Mouse (Mus musculus): ENCODE data around the gene Cabp4. TPM values are rescaled to one million over a fixed set of nuclear protein-coding genes. Genes with fewer than 3 reads are reported as not detected.
"Not testable (repeated sequence)": the region's sequence is repeated elsewhere in the genome, so short reads cannot be mapped to it uniquely, and the experiment has no call there.

The Cabp4 gene
- total RNA-seq, 2 experiments from 2014 or later: not detected

DNA sequence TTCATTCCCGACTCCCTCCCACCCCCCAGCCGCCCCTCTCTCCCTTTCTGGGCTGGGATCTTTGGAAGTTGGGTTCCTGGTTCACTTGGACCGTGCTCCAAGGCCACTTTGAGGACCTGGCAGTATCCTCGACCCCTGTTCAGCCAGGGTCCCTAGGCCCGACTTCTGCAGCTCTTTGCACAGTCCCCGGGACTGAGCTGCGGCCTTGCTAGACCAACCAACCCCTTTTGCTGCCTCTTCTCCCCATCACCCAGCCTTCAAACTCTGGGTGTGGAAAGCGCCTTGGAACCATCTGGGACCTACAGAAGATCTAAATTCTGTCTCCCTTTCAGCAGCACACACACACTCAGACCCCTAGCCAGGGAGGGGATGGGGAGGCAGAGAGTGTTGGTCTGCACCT is 5.0 kb upstream of the Cabp4 start:
- ATAC-seq (replicated peaks; ENCODE audit: poor library complexity, severe bottlenecking): no peak

DNA sequence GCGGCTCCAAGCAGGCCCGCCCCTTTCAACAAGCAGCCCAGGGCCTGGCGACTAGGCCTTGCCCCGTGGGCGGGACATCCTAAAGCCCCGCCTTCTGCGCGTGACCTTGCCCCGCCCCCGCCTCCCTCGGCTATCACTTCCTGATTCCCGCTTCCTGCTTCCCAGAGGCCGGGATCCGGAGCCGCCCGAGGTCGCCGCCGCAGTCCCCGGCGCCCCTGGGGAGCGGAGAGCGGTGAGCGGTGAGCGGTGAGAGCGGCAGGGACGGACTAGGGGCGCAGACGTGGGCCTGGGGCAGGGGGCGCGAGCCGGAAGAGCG is 4.6 kb upstream of the Cabp4 start, which contains the start of gene Coro1b:
Coro1b (plus strand) TSS at position 129 of the 316 bp plus-strand sequence.
- peak; percentile 82 for ATAC-seq (replicated peaks; ENCODE audit: poor library complexity, severe bottlenecking)

DNA sequence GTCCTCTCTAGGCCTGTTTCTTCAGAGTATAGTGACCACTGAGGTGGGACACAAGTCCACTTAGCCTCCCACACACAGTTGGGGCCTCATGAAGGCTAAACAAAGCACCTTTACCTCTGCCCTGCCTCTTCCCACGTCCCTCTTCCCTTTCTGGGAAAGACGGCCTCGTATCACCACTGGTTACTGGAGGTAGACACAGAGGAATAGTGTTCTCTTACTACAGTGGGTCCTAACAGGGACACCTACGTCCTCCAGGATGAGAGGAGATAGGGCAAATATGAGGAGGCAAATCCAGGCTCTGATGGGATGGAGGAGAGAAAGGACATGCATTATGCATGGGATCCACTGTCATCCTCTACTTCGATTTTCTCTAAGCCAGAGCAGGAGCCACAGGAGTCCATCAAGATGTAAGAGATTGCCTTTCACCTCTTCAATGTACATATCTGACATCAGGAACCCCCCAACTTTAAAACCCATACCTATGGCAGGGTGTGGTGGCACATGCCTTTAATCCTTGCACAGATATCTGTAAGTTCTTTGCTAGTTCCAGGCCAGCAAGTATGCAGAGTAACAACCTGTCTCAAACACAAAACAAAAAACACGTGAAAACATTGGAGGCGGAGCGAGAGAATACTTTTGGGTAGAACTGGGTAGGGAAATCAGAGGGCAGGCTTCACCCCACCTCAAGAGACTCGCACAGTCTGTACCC is 4.1 kb upstream of the Cabp4 start:
- ATAC-seq (replicated peaks; ENCODE audit: poor library complexity, severe bottlenecking): no peak

DNA sequence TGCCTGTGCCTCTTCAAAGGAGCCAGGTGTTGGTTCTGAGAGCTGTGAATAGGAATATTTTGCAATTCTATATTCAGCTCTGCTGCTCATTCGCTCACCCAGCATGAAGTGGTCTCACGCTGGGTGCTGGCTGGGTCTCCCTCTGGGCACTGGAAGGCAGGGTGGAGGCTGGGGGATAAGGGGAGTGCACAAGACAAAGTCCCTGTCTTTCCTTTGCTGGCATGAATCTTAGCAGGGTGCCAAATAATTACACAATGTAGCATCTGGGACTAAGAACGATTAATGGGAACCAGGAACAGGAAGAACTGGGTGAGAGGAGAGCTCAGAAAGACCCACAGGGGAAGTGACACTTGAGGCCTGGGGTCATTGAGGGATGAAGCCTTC is 3.2 kb upstream of the Cabp4 start:
- peak; percentile 53 for ATAC-seq (replicated peaks; ENCODE audit: poor library complexity, severe bottlenecking)

DNA sequence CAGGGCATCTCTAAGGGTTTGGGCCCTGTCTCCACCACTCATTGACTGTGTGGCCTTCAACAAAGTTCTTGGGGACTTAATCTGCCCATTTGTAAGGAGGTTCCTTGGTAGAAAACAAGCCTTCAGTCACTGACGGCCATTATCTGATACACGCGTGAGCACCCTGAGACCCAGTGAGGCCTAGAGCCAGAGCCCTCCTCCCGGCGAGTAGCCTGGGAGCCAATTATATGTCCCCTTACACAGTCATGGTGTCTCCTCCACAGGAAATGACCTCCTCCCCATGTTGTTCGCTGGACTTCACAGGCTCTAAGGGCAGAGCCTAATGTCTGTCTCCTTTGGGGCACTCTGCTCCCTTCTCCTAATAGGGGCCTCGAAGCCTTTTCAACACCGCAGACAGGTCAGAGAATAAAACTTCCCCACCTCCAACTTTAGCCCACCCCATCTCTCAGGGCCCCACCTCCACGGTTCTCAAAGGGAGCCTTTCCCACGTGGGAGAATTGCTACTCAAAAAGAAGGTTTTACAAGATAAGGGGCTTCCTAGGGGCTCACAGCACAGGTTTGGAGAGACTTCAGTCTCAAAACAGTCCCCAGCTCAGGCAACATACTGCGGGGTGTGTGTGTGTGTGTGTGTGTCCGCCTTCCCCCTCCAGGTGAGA is 2.7 kb upstream of the Cabp4 start:
- ATAC-seq (replicated peaks; ENCODE audit: poor library complexity, severe bottlenecking): no peak

DNA sequence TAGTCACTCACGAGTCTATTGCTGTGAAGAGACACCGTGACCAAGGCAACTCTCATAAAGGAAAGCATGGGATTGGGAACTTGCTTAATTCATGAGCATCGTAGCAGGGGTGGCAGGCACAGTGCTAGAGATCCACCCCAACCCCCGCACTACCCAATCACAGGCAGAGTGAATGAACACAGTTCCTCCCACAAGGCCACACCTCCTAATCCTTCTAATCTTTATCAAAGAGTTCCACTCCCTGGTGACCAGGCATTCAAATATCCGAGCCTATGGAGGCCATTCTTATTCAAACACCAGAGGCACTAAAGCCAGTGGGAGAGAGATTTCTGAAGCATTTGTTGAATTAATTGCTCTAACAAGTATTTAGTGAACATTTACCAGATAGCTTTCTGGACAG is 2.1 kb upstream of the Cabp4 start:
- ATAC-seq (replicated peaks; ENCODE audit: poor library complexity, severe bottlenecking): no peak

DNA sequence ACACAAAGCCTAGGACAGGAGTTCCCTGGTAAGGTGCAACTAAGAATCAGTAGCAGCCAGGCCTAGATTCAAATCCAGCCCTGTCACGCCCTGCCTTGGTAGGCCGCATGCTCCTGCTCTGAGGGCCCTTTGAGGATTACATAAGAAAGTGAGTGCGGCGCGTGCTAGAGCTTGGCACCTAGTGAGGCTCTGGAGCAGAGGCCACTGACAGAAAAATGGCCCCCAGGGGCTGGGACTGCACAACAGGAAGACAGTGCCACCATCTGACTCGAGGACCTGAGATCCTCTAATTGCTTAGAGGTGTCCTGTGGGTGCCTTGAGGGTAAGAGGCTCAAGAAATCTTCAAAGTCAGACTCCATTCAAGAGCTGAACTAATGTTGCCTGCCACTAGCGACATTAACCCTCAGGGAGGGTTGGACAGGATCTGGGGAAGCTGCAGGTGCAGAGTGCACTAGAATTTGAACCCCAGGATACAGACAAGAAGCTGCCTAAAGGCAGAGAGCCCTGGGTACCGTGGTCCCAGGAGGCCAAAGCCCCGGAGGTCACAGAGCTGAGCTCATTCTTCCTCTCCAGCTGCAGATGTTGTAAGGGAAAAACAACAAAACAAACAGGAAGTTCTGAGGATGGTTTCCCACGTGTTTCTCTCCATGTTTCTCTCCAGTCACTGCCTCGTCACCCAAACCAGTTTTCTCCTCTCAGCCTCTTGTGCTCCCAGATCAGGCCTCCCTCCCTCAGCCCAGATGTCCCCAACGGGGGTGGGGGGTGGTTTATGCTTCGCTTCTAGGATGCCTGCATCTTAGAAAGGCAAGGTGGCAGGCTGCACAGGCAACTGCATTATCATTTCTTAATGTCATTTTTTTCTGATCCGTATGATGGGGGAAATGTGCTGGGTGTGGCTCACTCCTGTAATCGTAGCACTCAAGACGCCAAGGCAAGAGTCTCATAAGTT is 991 bp upstream of the Cabp4 start:
- no peak for ATAC-seq (replicated peaks; ENCODE audit: poor library complexity, severe bottlenecking)

DNA sequence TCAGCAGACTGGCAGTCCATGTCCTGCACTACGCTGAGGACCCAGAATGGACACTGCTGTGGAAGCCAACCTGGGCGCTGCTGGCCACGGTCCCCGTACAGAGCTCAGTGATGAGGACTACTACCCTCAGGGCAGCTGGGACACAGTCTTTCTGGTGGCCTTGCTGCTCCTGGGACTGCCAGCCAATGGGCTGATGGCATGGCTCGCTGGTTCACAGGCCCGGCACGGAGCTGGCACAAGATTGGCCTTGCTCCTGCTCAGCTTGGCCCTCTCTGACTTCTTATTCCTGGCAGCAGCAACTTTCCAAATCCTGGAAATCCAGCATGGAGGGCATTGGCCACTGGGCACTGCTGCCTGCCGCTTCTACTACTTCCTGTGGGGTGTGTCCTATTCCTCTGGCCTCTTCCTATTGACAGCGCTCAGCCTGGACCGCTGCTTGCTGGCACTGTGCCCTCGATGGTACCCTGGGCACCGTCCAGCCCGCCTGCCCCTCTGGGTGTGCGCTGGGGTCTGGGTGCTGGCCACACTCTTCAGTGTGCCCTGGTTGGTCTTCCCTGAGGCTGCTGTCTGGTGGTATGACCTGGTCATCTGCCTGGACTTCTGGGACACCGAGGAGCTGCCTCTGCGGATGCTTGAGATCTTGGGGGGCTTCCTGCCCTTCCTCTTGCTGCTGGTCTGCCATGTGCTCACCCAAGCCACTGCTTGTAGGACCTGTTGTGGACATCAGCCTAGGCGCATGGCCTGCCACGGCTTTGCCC is 1.2 kb downstream of the Cabp4 start:
- no peak for ATAC-seq (replicated peaks; ENCODE audit: poor library complexity, severe bottlenecking)

DNA sequence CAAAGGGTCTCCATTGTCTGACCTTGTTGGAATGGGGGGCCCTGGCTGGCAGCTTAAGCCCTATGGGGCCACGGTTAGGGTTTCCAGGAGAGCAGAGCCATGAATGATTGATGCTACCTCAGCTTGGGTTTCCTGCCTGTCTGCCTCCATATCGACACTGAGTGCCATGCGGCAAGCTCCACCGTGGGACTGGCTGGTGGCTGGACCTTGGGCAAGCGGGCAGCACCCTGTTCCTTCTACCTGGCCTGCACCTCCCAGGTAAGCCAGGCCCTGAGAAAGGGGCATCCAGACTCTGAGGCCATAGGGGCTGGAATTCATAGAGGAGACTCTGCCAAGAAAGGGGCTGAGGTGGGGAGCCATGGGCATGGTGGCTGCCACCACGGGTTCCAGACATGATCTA is 3.7 kb downstream of the Cabp4 start:
- no peak for ATAC-seq (replicated peaks; ENCODE audit: poor library complexity, severe bottlenecking)

DNA sequence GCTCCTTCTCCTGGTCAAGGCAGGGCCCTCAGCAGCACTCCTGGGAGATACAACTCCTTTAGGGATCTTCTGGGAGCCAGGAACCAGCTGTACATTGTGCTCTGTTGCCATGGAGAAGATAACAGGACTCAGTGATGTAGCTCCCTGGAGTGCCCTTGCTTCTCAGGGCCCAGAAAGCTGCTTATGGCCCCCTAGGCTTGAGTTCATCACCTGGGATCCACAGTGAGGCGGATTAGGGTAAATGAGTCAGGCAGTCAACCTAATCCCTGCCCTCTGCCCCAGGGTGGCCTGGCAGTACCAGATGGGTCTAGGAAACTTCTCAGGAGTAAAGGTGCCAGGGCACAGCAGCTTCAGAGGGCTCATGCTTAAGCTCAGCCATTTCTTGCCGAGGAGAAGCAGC is 4.4 kb downstream of the Cabp4 start, which contains the start of gene Gpr152:
Gpr152 (plus strand) TSS at position 342 of the 400 bp plus-strand sequence.
- ATAC-seq (replicated peaks; ENCODE audit: poor library complexity, severe bottlenecking): no peak

DNA sequence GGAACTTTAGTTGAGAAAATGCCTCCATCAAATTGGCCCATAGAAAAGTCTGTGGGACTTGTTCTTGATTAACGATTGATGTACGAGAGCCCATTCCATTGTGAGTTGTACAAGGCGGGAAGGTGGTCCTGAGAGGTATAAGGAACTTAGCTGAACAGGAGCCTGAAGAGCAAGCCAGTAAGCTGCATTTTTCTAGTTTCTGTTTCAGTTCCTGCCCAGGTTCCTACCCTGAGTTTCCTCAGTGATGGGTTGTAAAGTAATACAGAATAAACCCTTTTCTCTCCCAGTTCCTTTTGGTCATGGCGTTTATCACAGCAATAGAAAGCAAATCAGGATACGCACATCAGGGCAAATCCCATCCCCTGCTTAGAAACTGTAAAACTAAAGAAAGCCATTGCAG is 5.9 kb downstream of the Cabp4 start:
- ATAC-seq (replicated peaks; ENCODE audit: poor library complexity, severe bottlenecking): peak; percentile 44; the same call in 1 of the 2 replicates

DNA sequence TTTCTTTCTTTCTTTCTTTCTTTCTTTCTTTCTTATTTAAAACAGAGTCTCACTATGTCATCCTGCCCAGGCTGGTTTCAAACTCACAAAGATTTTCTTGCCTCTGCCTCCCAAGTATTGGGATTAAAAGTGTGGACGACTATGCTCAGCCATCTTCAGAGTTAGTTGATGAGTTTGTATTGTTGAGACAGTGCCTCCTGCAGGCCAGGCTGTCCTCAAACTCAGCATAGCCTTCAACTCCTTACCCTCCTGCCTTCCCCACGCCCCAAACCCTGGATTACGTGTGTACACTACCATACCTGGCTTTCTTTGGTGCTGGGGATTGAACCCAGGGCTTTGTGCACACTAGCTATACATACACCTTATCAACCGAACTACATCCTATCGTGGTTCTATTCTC is 7.4 kb downstream of the Cabp4 start:
- no peak for ATAC-seq (replicated peaks; ENCODE audit: poor library complexity, severe bottlenecking)

DNA sequence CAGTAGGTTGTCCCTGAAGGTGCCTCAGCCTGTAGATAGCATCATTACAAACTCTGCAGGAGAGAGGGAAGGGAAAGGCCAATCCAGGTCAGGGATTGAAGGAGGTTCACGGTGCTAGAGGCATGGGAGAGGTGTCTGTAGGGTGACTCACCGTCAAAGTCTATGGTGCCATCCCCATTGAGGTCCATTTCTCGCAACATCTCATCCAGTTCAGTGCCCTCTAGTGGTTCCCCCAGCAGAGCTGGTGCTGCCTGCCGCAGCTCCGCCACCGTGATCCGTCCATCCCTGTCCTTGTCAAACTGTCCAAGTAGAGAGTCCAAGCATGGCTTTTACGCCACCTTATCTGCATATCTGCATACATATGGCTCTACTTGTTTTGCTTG is 7.9 kb downstream of the Cabp4 start:
- ATAC-seq (replicated peaks; ENCODE audit: poor library complexity, severe bottlenecking): peak; percentile 66

DNA sequence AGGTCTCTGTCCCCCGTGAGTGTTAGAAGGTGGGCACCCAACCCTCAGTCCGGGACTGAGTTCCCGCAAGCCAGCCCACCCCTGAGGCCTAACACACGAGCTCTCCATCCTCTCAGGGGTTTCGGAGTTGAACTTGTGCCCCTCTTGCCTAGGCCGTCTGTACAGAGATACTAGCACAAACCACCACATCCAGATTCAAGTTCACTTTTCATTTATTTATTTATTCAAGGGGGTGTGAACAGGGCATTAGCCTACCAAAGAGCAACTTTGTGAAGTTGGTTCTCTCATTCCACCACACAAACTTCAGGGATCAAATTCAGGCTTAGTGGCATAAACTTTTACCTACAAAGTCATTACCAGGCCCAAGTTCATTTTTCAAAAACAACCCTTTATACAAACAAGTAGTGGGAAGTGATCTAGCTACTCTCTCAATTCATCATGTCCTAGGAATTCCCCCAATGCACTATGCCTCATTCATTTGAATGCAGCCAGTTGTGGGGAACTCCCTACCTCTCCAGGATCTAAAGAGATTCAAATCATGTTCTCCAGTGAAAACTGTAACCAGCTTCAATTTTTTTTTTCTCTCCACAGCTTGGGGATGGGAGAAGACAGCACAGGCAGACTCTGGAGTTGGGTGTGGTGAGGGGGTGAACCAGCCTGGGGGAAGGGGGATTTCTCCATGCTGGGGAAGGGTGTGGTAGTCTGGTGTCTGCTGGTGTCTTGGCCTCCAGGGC is 8.4 kb downstream of the Cabp4 start:
- ATAC-seq (replicated peaks; ENCODE audit: poor library complexity, severe bottlenecking): not testable (repeated sequence)

DNA sequence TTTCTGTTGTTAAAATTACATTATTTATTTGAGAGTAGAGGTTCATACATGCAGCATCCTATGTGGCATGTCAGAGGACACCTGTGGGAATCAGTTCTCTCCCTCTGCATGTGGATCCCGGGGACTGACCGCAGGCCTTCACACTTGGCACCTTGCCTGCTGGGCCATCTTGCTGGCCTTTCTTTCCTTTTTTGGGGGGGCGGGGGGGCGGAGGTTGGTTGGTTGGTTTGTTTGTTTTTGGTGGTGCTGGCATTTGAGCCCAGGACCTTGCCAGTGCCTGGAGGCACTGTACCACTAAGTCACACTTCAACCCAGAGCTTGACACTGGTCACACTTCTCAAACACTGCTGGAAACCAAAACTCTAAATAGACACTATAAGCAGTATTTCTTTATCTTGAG is 9.5 kb downstream of the Cabp4 start:
- ATAC-seq (replicated peaks; ENCODE audit: poor library complexity, severe bottlenecking): no peak

DNA sequence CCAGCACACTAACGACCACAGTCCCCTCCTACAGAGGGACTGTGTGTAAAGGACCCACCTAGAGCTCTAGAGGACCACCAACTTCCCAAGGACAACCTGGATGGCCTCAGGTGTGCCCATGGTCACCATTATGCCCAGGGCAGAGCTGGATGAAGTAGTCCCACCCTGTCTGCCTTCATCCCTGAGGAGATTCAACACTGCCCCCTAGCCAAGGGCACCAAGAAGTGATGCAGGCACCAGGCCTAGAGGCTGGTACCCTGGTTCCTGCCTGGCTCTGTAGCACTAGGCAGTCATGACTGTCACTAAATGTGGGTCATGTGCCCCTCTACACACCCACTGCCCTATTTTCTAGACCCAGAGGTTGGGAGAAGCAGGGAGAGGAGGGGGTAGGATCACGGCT is 12.1 kb downstream of the Cabp4 start:
- ATAC-seq (replicated peaks; ENCODE audit: poor library complexity, severe bottlenecking): no peak

DNA sequence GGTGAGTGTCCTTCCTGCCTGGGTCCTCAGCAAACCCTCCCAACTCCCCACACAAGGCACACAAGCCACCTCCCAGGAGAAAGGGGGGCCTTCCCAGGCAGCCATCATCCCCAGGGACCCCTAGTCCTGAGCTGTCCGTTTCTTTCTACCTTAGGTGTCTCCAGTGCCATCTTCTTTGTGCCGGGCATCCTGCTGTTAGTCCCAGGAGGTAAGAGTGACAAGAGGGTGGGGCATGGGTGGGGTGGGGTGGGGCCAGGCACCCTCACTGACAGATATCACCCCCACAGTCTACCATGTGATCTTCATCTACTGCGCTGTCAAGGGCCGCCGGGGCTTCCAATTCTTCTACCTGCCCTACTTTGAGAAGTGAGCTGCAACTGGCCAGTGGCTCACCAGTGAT is 12.8 kb downstream of the Cabp4 start:
- no peak for ATAC-seq (replicated peaks; ENCODE audit: poor library complexity, severe bottlenecking)

DNA sequence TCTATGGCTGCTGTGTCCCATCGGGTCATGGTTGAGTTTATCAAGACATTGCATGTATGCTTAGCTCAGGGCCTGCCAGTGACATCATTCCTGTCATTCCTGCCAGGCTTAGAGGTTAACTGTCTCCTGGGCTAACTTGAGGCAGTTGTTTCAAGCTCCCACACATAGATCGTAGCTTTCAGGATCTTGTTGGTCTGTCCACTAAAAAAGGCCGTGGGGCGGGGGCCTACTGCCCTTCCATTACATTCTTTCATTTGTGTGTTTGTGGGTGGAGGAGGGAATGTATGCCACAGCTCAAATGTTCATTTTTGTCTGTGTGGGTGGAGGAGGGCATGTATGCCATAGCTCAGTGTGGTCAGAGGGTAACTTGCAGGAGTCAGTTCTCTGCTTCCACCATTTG is 13.7 kb downstream of the Cabp4 start:
- no peak for ATAC-seq (replicated peaks; ENCODE audit: poor library complexity, severe bottlenecking)

DNA sequence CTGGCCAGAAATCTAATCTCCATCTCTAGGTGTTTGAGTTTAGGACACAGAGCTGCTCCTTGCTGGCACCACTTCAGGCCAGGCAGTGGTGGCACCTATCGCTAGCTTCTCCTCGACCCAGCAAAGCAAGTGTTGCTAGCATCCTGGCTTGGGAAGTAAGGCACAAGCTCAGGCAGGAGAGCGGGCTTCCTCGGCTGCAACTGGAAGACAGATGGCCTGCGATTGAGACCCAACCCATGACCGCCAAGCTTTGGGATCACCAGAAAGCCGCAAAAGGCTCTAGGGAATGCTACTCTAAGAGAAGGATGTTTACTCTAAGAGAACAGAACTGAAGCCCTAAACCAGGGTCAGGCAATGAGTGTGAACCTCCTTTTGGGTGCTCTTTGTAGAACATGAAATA is 14.4 kb downstream of the Cabp4 start:
- no peak for ATAC-seq (replicated peaks; ENCODE audit: poor library complexity, severe bottlenecking)

Data from granulocyte monocyte progenitor cell, adult 5-6 weeks (primary cell).